Mouse (Mus musculus) C2C12 (cell line): ENCODE results near the gene Dmkn. TPM values are rescaled to one million over a fixed set of nuclear protein-coding genes. Genes with fewer than 3 reads are reported as not detected.

Experiments
- H3K27me3 ChIP-seq: one replicate; pipeline ENCODE4 v1.6.1; 2011; ENCODE audit not compliant: control insufficient read depth, insufficient read depth, insufficient read length
- H3K36me3 ChIP-seq: one replicate; pipeline ENCODE4 v1.6.1; 2011; ENCODE audit not compliant: control insufficient read depth, insufficient read depth
- H3K4me3 ChIP-seq: one replicate; pipeline ENCODE4 v1.5.1; 2011; ENCODE audit warnings: mild to moderate bottlenecking, control low read depth; ENCODE audit not compliant: poor library complexity, insufficient read depth, severe bottlenecking
- H3K79me2 ChIP-seq: one replicate; pipeline ENCODE4 v1.6.1; 2011; ENCODE audit not compliant: control insufficient read depth, insufficient read depth
- H3K79me3 ChIP-seq: one replicate; pipeline ENCODE4 v1.6.1; 2011; ENCODE audit warnings: low read depth, control low read depth
- H3ac ChIP-seq: one replicate; pipeline ENCODE3; 2011; ENCODE audit warnings: low read depth; ENCODE audit not compliant: control insufficient read depth, insufficient read length
- CEBPB ChIP-seq: IDR thresholded peaks from one replicate; pipeline ENCODE4 v1.6.1; 2011; ENCODE audit warnings: low read depth, mild to moderate bottlenecking, control low read depth, moderate library complexity
- CTCF ChIP-seq: IDR thresholded peaks from one replicate; pipeline ENCODE4 v1.5.1; 2011; ENCODE audit not compliant: control insufficient read depth, insufficient read depth, insufficient read length
- FOSL1 ChIP-seq: IDR thresholded peaks from one replicate; pipeline ENCODE4 v1.8.0; 2011; ENCODE audit warnings: mild to moderate bottlenecking, low read length; ENCODE audit not compliant: poor library complexity, insufficient read depth, severe bottlenecking
- MAX ChIP-seq: IDR thresholded peaks from one replicate; pipeline ENCODE4 v1.6.1; 2011; ENCODE audit warnings: mild to moderate bottlenecking, control low read depth
- MYOD1 ChIP-seq: IDR thresholded peaks from one replicate; pipeline ENCODE4 v1.6.1; 2011; ENCODE audit warnings: low read depth; ENCODE audit not compliant: control insufficient read depth, insufficient read length
- MYOG ChIP-seq: IDR thresholded peaks from one replicate; pipeline ENCODE4 v1.6.1; 2011; ENCODE audit not compliant: control insufficient read depth, insufficient read length; ENCODE audit errors: extremely low read depth
- USF1 ChIP-seq: IDR thresholded peaks from one replicate; pipeline ENCODE4 v1.6.1; 2011; ENCODE audit warnings: low read depth, mild to moderate bottlenecking, control low read depth, moderate library complexity
- polyA plus RNA-seq: library from polyadenylated mRNA; unstranded; fragments of >200 nt; fragmentation: generic; extraction: Trizol; gene quantifications from one replicate; pipeline ENCODE4 v1.2.1, GENCODE M21; 2012; ENCODE audit warnings: missing spikeins

Dmkn gene
- polyA plus RNA-seq, 1 experiment = not detected

GRCm38 (mm10) chr7:30785154-30785553 is 21.6 kb downstream of the Dmkn start:
- Histone ChIP-seq H3K79me2 (no peaks in the 10 kb centered on the region), H3K36me3 (no peaks in the 10 kb centered on the region), H3K27me3 (peaks cover 22% of the 10 kb centered on the region), H3K79me3 (no peaks in the 10 kb centered on the region), H3ac (no peak overlapping the region), H3K4me3 (no peak overlapping the region)
- TF ChIP-seq MYOG (no peak), USF1 (no peak), CEBPB (no peak), CTCF (no peak), FOSL1 (no peak), MAX (no peak), MYOD1 (no peak)

- peaks cover 22% of the 10 kb centered on the region for H3K27me3 ChIP-seq
- no peaks in the 10 kb centered on the region for H3K79me3 ChIP-seq
Measured at GRCm38 (mm10) chr7:30785721-30786546, 22.4 kb downstream of the Dmkn start.

GRCm38 (mm10) chr7:30787377-30788022 is 23.9 kb downstream of the Dmkn start, which contains the start of gene Krtdap:
Gene Krtdap, plus strand, starts transcription at chr7:30787896.
- no peak within 1 kb of the TSS for H3K4me3 ChIP-seq
- no peak within 1 kb of the TSS for H3ac ChIP-seq
- H3K79me3 ChIP-seq = no peaks in the 10 kb centered on the region
- TF ChIP-seq CTCF = no peak
- TF ChIP-seq CEBPB = no peak
- TF ChIP-seq MAX = no peak
- TF ChIP-seq MYOD1 = no peak
- TF ChIP-seq MYOG = no peak
- TF ChIP-seq FOSL1 = no peak
- TF ChIP-seq USF1 = no peak
- H3K36me3 ChIP-seq = no peaks in the 10 kb centered on the region
- peaks cover 22% of the 10 kb centered on the region for H3K27me3 ChIP-seq
- no peaks in the 10 kb centered on the region for H3K79me2 ChIP-seq

More at GRCm38 (mm10) chr7:30785721-30786546, 22.4 kb downstream of the Dmkn start:
- Histone ChIP-seq H3K79me2 (no peaks in the 10 kb centered on the region), H3K4me3 (no peak overlapping the region), H3K36me3 (no peaks in the 10 kb centered on the region), H3ac (no peak overlapping the region)
- TF ChIP-seq FOSL1 (no peak), MYOD1 (no peak)

- no peaks in the 10 kb centered on the region for H3K79me2 ChIP-seq
- H3K79me3 ChIP-seq = no peaks in the 10 kb centered on the region
- TF ChIP-seq MYOD1 = no peak
- TF ChIP-seq MYOG = no peak
- no peak for TF ChIP-seq CEBPB
- TF ChIP-seq USF1 = no peak
- TF ChIP-seq CTCF = no peak
- TF ChIP-seq FOSL1 = no peak
- TF ChIP-seq MAX = no peak
- no peak overlapping the region for H3ac ChIP-seq
- H3K27me3 ChIP-seq = peaks cover 15% of the 10 kb centered on the region
- no peaks in the 10 kb centered on the region for H3K36me3 ChIP-seq
- no peak overlapping the region for H3K4me3 ChIP-seq
Measured at GRCm38 (mm10) chr7:30790141-30790540, 26.6 kb downstream of the Dmkn start.

- Histone ChIP-seq H3ac (no peak overlapping the region), H3K27me3 (peaks cover 8% of the 10 kb centered on the region), H3K4me3 (no peak overlapping the region), H3K79me2 (no peaks in the 10 kb centered on the region), H3K36me3 (no peaks in the 10 kb centered on the region), H3K79me3 (no peaks in the 10 kb centered on the region)
- TF ChIP-seq MYOG (no peak), MAX (no peak), FOSL1 (no peak), CEBPB (no peak), USF1 (no peak), CTCF (no peak), MYOD1 (no peak)
Measured at GRCm38 (mm10) chr7:30791921-30792320, 28.4 kb downstream of the Dmkn start.

- H3K4me3 ChIP-seq = no peak overlapping the region
- H3K79me3 ChIP-seq = no peaks in the 10 kb centered on the region
- no peaks in the 10 kb centered on the region for H3K79me2 ChIP-seq
- no peaks in the 10 kb centered on the region for H3K36me3 ChIP-seq
- no peaks in the 10 kb centered on the region for H3K27me3 ChIP-seq
- no peak overlapping the region for H3ac ChIP-seq
- TF ChIP-seq MYOG (no peak), MAX (no peak), FOSL1 (no peak), USF1 (no peak), CEBPB (no peak), CTCF (no peak), MYOD1 (no peak)
Measured at GRCm38 (mm10) chr7:30794921-30795320, 31.4 kb downstream of the Dmkn start.
